Mouse (Mus musculus): Measurements from ENCODE around the gene Zfp646. TPM values are rescaled to one million over a fixed set of nuclear protein-coding genes. Genes with fewer than 3 reads are reported as not detected.

The Zfp646 gene
- polyA plus RNA-seq, 1 experiment: 61.3 TPM

GRCm38 (mm10) chr7:127842001-127842718, 33.9 kb upstream of the Zfp646 start:
- TF ChIP-seq POLR2A (IDR thresholded peaks at IDR 0.05; ENCODE audit: control insufficient read depth, extremely low read depth, insufficient read depth, low read length, poor library complexity) (no peak), CTCF (IDR thresholded peaks at IDR 0.05; ENCODE audit: borderline replicate concordance, control insufficient read depth, extremely low read depth, insufficient read depth, low read length, poor library complexity) (no peak)
- H3K36me3 ChIP-seq (ENCODE audit: control insufficient read depth, insufficient read depth, low read length): peaks cover 4% of the 10 kb centered on the region; the same call in 1 of the 2 replicates
- no peaks in the 10 kb centered on the region for H3K27me3 ChIP-seq (ENCODE audit: control insufficient read depth, insufficient read depth, low read length)
- WGBS: 0% methylated on average over 40 of the region's 40 CpGs
- H3K4me3 ChIP-seq (ENCODE audit: control insufficient read depth, insufficient read depth, low read length): peak overlapping the region; percentile 67
- peaks cover 2% of the 10 kb centered on the region; the same call in 1 of the 2 replicates for H3K4me1 ChIP-seq (replicated peaks; ENCODE audit: control insufficient read depth, insufficient read depth, low read length)
- peak overlapping the region; percentile 47 for H3K27ac ChIP-seq (ENCODE audit: control insufficient read depth, insufficient read depth, low read length)
- peak; percentile 81 for DNase-seq

GRCm38 (mm10) chr7:127849973-127850875, 25.8 kb upstream of the Zfp646 start:
- Histone ChIP-seq H3K4me3 (ENCODE audit: control insufficient read depth, insufficient read depth, low read length) (no peak overlapping the region), H3K4me1 (replicated peaks; ENCODE audit: control insufficient read depth, insufficient read depth, low read length) (no peaks in the 10 kb centered on the region), H3K27me3 (ENCODE audit: control insufficient read depth, insufficient read depth, low read length) (no peaks in the 10 kb centered on the region), H3K27ac (ENCODE audit: control insufficient read depth, insufficient read depth, low read length) (no peak overlapping the region), H3K36me3 (ENCODE audit: control insufficient read depth, insufficient read depth, low read length) (peaks cover 4% of the 10 kb centered on the region; the same call in 1 of the 2 replicates)
- no peak for DNase-seq
- WGBS: 86% methylated on average over 6 of the region's 6 CpGs
- no peak for TF ChIP-seq CTCF (IDR thresholded peaks at IDR 0.05; ENCODE audit: borderline replicate concordance, control insufficient read depth, extremely low read depth, insufficient read depth, low read length, poor library complexity)

GRCm38 (mm10) chr7:127850906-127851305, 25.1 kb upstream of the Zfp646 start:
- H3K27me3 ChIP-seq (ENCODE audit: control insufficient read depth, insufficient read depth, low read length): no peaks in the 10 kb centered on the region
- TF ChIP-seq CTCF (IDR thresholded peaks at IDR 0.05; ENCODE audit: borderline replicate concordance, control insufficient read depth, extremely low read depth, insufficient read depth, low read length, poor library complexity): no peak
- TF ChIP-seq POLR2A (IDR thresholded peaks at IDR 0.05; ENCODE audit: control insufficient read depth, extremely low read depth, insufficient read depth, low read length, poor library complexity): no peak
- H3K36me3 ChIP-seq (ENCODE audit: control insufficient read depth, insufficient read depth, low read length): peaks cover 4% of the 10 kb centered on the region; the same call in 1 of the 2 replicates
- no peak overlapping the region for H3K27ac ChIP-seq (ENCODE audit: control insufficient read depth, insufficient read depth, low read length)
- DNase-seq: no peak
- H3K4me1 ChIP-seq (replicated peaks; ENCODE audit: control insufficient read depth, insufficient read depth, low read length): no peaks in the 10 kb centered on the region
- WGBS: 66% methylated on average over 5 of the region's 5 CpGs
- H3K4me3 ChIP-seq (ENCODE audit: control insufficient read depth, insufficient read depth, low read length): no peak overlapping the region

- H3K4me3 ChIP-seq (ENCODE audit: control insufficient read depth, insufficient read depth, low read length): no peak overlapping the region
- no peaks in the 10 kb centered on the region for H3K27me3 ChIP-seq (ENCODE audit: control insufficient read depth, insufficient read depth, low read length)
- H3K4me1 ChIP-seq (replicated peaks; ENCODE audit: control insufficient read depth, insufficient read depth, low read length): no peaks in the 10 kb centered on the region
- no peak for DNase-seq
- WGBS: 88% methylated on average over 6 of the region's 6 CpGs
- no peak overlapping the region for H3K27ac ChIP-seq (ENCODE audit: control insufficient read depth, insufficient read depth, low read length)
- no peaks in the 10 kb centered on the region for H3K36me3 ChIP-seq (ENCODE audit: control insufficient read depth, insufficient read depth, low read length)
- no peak for TF ChIP-seq POLR2A (IDR thresholded peaks at IDR 0.05; ENCODE audit: control insufficient read depth, extremely low read depth, insufficient read depth, low read length, poor library complexity)
- TF ChIP-seq CTCF (IDR thresholded peaks at IDR 0.05; ENCODE audit: borderline replicate concordance, control insufficient read depth, extremely low read depth, insufficient read depth, low read length, poor library complexity): no peak
Measured at GRCm38 (mm10) chr7:127858258-127858657, 17.8 kb upstream of the Zfp646 start.

- H3K27ac ChIP-seq (ENCODE audit: control insufficient read depth, insufficient read depth, low read length): no peak overlapping the region
- no peaks in the 10 kb centered on the region for H3K4me1 ChIP-seq (replicated peaks; ENCODE audit: control insufficient read depth, insufficient read depth, low read length)
- DNase-seq: no peak
- 95% methylated on average over 12 of the region's 12 CpGs for WGBS
- TF ChIP-seq CTCF (IDR thresholded peaks at IDR 0.05; ENCODE audit: borderline replicate concordance, control insufficient read depth, extremely low read depth, insufficient read depth, low read length, poor library complexity) (no peak), POLR2A (IDR thresholded peaks at IDR 0.05; ENCODE audit: control insufficient read depth, extremely low read depth, insufficient read depth, low read length, poor library complexity) (no peak)
- H3K27me3 ChIP-seq (ENCODE audit: control insufficient read depth, insufficient read depth, low read length): no peaks in the 10 kb centered on the region
- H3K4me3 ChIP-seq (ENCODE audit: control insufficient read depth, insufficient read depth, low read length): no peak overlapping the region
- peaks cover 12% of the 10 kb centered on the region for H3K36me3 ChIP-seq (ENCODE audit: control insufficient read depth, insufficient read depth, low read length)
Measured at GRCm38 (mm10) chr7:127866434-127866833, 9.6 kb upstream of the Zfp646 start.

- WGBS: 99% methylated on average over 18 of the region's 18 CpGs
- DNase-seq: no peak
- TF ChIP-seq POLR2A (IDR thresholded peaks at IDR 0.05; ENCODE audit: control insufficient read depth, extremely low read depth, insufficient read depth, low read length, poor library complexity) (no peak), CTCF (IDR thresholded peaks at IDR 0.05; ENCODE audit: borderline replicate concordance, control insufficient read depth, extremely low read depth, insufficient read depth, low read length, poor library complexity) (no peak)
- Histone ChIP-seq H3K36me3 (ENCODE audit: control insufficient read depth, insufficient read depth, low read length) (peaks cover 12% of the 10 kb centered on the region), H3K4me1 (replicated peaks; ENCODE audit: control insufficient read depth, insufficient read depth, low read length) (no peaks in the 10 kb centered on the region), H3K27me3 (ENCODE audit: control insufficient read depth, insufficient read depth, low read length) (no peaks in the 10 kb centered on the region), H3K4me3 (ENCODE audit: control insufficient read depth, insufficient read depth, low read length) (no peak overlapping the region), H3K27ac (ENCODE audit: control insufficient read depth, insufficient read depth, low read length) (no peak overlapping the region)
Measured at GRCm38 (mm10) chr7:127867641-127868040, 8.4 kb upstream of the Zfp646 start.
